ENCODE assay signal across 16 mouse cellular contexts in the genomic region with DNA sequence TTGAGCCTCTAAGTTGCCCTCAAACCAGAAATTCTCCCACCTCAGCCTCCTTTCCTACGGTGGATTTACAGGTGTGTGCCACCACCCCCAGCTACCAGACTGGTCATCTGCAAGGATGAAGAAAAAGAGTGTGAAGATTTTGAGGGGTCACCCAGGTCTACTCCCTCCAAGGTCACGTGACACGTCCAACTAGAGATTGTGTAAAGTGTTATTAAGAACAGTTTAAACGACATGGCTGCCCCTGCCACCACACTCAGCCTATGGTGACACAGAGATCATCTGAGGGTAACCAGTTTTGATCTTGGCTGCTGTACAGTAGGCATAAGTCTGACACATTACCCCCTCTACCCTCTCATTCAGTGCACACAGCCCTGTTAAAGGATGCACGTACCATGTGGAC. TPM values are rescaled to one million over a fixed set of nuclear protein-coding genes. Genes with fewer than 3 reads are reported as not detected.
DNase-seq lines count a peak whose midpoint lies in the region; ATAC-seq lines count a peak whose summit lies in the region.
"Had no signal": no experiment of that assay in that cellular context is flagged by ENCODE, and none has a peak within 500 bp of the region (broad histone marks: within the 10 kb centered on the region; RNA-seq: fewer than 3 reads in every experiment).

No protein-coding gene starts in this region.

- H3K27ac ChIP-seq in neural tube, embryonic 14.5 days (ENCODE audit: low read depth, low read length) = no peak overlapping the region
- H3K27ac ChIP-seq: embryonic facial prominence, embryonic 12.5 days had no signal

- no peak overlapping the region for H3K9ac ChIP-seq in neural tube, embryonic 14.5 days (replicated peaks; ENCODE audit: low read depth, low read length)
- H3K9ac ChIP-seq: embryonic facial prominence, embryonic 12.5 days; liver, embryonic 15.5 days had no signal

- ATAC-seq in neural tube, embryonic 14.5 days (ENCODE audit: low read depth) = 0 out of 2 replicates have a peak, but pooled peaks have one; percentile 50
- ATAC-seq in CD4-positive, CD25-positive, alpha-beta regulatory T cell, adult 4 months = no peak
- ATAC-seq: activated CD4-positive, CD25-positive, alpha-beta regulatory T cell, adult 4 months had no signal

- H3K4me2 ChIP-seq in neural tube, embryonic 14.5 days (ENCODE audit: low read depth, low read length) = no peak overlapping the region
- H3K4me2 ChIP-seq: embryonic facial prominence, embryonic 12.5 days; liver, embryonic 15.5 days had no signal

- 88% methylated on average over 5 of the region's 5 CpGs for WGBS in neural tube, embryonic 14.5 days

- no peak overlapping the region for H3K4me3 ChIP-seq in neural tube, embryonic 14.5 days (ENCODE audit: low read depth, low read length)
- H3K4me3 ChIP-seq: embryonic facial prominence, embryonic 12.5 days; liver, embryonic 15.5 days had no signal

- H3K36me3 ChIP-seq in neural tube, embryonic 14.5 days (ENCODE audit: control insufficient read depth, insufficient read depth, low read length) = peaks cover 53% of the 10 kb centered on the region

- DNase-seq in adrenal gland, postnatal 14 days = peak; percentile 32
- DNase-seq in adrenal gland, adult 18-20 months (ENCODE audit: low spot score in 2 of 2) = no peak
- peak; percentile 11 for DNase-seq in kidney, postnatal 10 days
- no peak for DNase-seq in kidney, adult 9 months
- no peak for DNase-seq in neural tube, embryonic 10.5 days (ENCODE audit: extremely low spot score, low spot score)
- no peak for DNase-seq in B cell, adult 2 months
- DNase-seq: cerebellum, adult 9-11 months; heart, postnatal 14 days; midbrain, embryonic 14.5 days; right cerebral cortex, postnatal 14 days had no signal

- H3K9me3 ChIP-seq in neural tube, embryonic 14.5 days (ENCODE audit: control insufficient read depth, low read length) = no peaks in the 10 kb centered on the region
- H3K9me3 ChIP-seq: embryonic facial prominence, embryonic 12.5 days; liver, embryonic 15.5 days had no signal

- no peaks in the 10 kb centered on the region for H3K4me1 ChIP-seq in neural tube, embryonic 14.5 days (ENCODE audit: control insufficient read depth, insufficient read depth, low read length)

- no peaks in the 10 kb centered on the region for H3K27me3 ChIP-seq in neural tube, embryonic 14.5 days (ENCODE audit: control insufficient read depth, insufficient read depth, low read length)
- H3K27me3 ChIP-seq: embryonic facial prominence, embryonic 12.5 days; liver, embryonic 15.5 days had no signal

RNA-seq across cellular contexts. Expression of a gene that starts 17.0 kb away (rescaled TPM):
- total RNA-seq in adrenal gland, postnatal 14 days (2021) = 160 and 219 TPM in 2 replicates
- 100 to 1,000 TPM in 1 of 2 experiments, 10 to 100 TPM in 1; 73.0 to 202 TPM for total RNA-seq in adrenal gland, adult 18-20 months (2021)
- polyA plus RNA-seq in neural tube, embryonic 14.5 days (2014; fragmentation: Nextera tagmentation; extraction: Ambion mirVana) = 37.7 and 58.9 TPM in 2 replicates
- polyA plus RNA-seq in CD4-positive, CD25-positive, alpha-beta regulatory T cell, adult 4 months (2017; shearing (Covaris generic)) = not detected
- total RNA-seq: MEL had no signal
- polyA plus RNA-seq: activated CD4-positive, CD25-positive, alpha-beta regulatory T cell, adult 4 months had no signal

Comparison
In these comparisons a context has a peak if more than half of its experiments do, and no peak if none do; other contexts are left out.
1. DNase-seq: peak in adrenal gland, postnatal 14 days (single experiment) and kidney, postnatal 10 days (single experiment); none in adrenal gland, adult 18-20 months (0 of 2), kidney, adult 9 months (single experiment), neural tube, embryonic 10.5 days (single experiment) and B cell, adult 2 months (0 of 2).